Mouse (Mus musculus): ENCODE results near the gene Sppl3.
"Not testable (repeated sequence)": the region's sequence is repeated elsewhere in the genome, so short reads cannot be mapped to it uniquely, and the experiment has no call there.

Sppl3 gene

GRCm38 (mm10) chr5:115071096-115071901 lies 60.4 kb downstream of the Sppl3 start:
- no peak for DNase-seq (ENCODE audit: extremely low spot score, low read depth, low spot score)

- no peak for DNase-seq (ENCODE audit: extremely low spot score, low read depth, low spot score)
These were observed 61.2 kb downstream of the Sppl3 start for GRCm38 (mm10) chr5:115072143-115072542.

GRCm38 (mm10) chr5:115073306-115073705 lies 62.4 kb downstream of the Sppl3 start:
- not testable (repeated sequence) for DNase-seq (ENCODE audit: extremely low spot score, low read depth, low spot score)

GRCm38 (mm10) chr5:115074749-115075148 lies 63.8 kb downstream of the Sppl3 start:
- no peak for DNase-seq (ENCODE audit: extremely low spot score, low read depth, low spot score)

GRCm38 (mm10) chr5:115076144-115076901 lies 65.4 kb downstream of the Sppl3 start:
- no peak for DNase-seq (ENCODE audit: extremely low spot score, low read depth, low spot score)

- no peak for DNase-seq (ENCODE audit: extremely low spot score, low read depth, low spot score)
These were observed 70.7 kb downstream of the Sppl3 start for GRCm38 (mm10) chr5:115081636-115082035.

- no peak for DNase-seq (ENCODE audit: extremely low spot score, low read depth, low spot score)
These were observed 72.6 kb downstream of the Sppl3 start for GRCm38 (mm10) chr5:115083492-115083891.

GRCm38 (mm10) chr5:115085675-115086074 lies 74.7 kb downstream of the Sppl3 start:
- no peak for DNase-seq (ENCODE audit: extremely low spot score, low read depth, low spot score)

- no peak for DNase-seq (ENCODE audit: extremely low spot score, low read depth, low spot score)
These were observed 78.8 kb downstream of the Sppl3 start for GRCm38 (mm10) chr5:115089592-115090268.

- DNase-seq (ENCODE audit: extremely low spot score, low read depth, low spot score): no peak
These were observed 80.1 kb downstream of the Sppl3 start for GRCm38 (mm10) chr5:115091015-115091414.

GRCm38 (mm10) chr5:115091776-115092175 lies 80.8 kb downstream of the Sppl3 start:
- no peak for DNase-seq (ENCODE audit: extremely low spot score, low read depth, low spot score)

- DNase-seq (ENCODE audit: extremely low spot score, low read depth, low spot score): no peak
These were observed 87.3 kb downstream of the Sppl3 start, which contains the start of gene Gm10401 for GRCm38 (mm10) chr5:115098195-115098594. Gene Gm10401 (minus strand): TSS chr5:115098295.

GRCm38 (mm10) chr5:115099530-115099929 lies 88.6 kb downstream of the Sppl3 start:
- DNase-seq (ENCODE audit: extremely low spot score, low read depth, low spot score): no peak

- DNase-seq (ENCODE audit: extremely low spot score, low read depth, low spot score): no peak
These were observed 89.1 kb downstream of the Sppl3 start for GRCm38 (mm10) chr5:115099991-115100390.

- no peak for DNase-seq (ENCODE audit: extremely low spot score, low read depth, low spot score)
These were observed 89.5 kb downstream of the Sppl3 start for GRCm38 (mm10) chr5:115100473-115100872.

- no peak for DNase-seq (ENCODE audit: extremely low spot score, low read depth, low spot score)
These were observed 91.3 kb downstream of the Sppl3 start for GRCm38 (mm10) chr5:115102231-115102630.

- DNase-seq (ENCODE audit: extremely low spot score, low read depth, low spot score): not testable (repeated sequence)
These were observed 92.3 kb downstream of the Sppl3 start for GRCm38 (mm10) chr5:115103253-115103652.

GRCm38 (mm10) chr5:115111156-115111555 lies 100.2 kb downstream of the Sppl3 start:
- no peak for DNase-seq (ENCODE audit: extremely low spot score, low read depth, low spot score)

- no peak for DNase-seq (ENCODE audit: extremely low spot score, low read depth, low spot score)
These were observed 102.3 kb downstream of the Sppl3 start for GRCm38 (mm10) chr5:115113244-115113643.

GRCm38 (mm10) chr5:115114501-115114900 lies 103.6 kb downstream of the Sppl3 start:
- no peak for DNase-seq (ENCODE audit: extremely low spot score, low read depth, low spot score)

- DNase-seq (ENCODE audit: extremely low spot score, low read depth, low spot score): no peak
These were observed 105.5 kb downstream of the Sppl3 start for GRCm38 (mm10) chr5:115116426-115116825.
